Mouse (Mus musculus): Measurements from ENCODE around the gene Rbm33. TPM values are rescaled to one million over a fixed set of nuclear protein-coding genes. Genes with fewer than 3 reads are reported as not detected.
A peak's percentile ranks its signal among the peaks of the same experiment; 100 is the strongest.

The Rbm33 gene
- polyA plus RNA-seq, 1 experiment from 2014 or later = 6.8 TPM

DNA sequence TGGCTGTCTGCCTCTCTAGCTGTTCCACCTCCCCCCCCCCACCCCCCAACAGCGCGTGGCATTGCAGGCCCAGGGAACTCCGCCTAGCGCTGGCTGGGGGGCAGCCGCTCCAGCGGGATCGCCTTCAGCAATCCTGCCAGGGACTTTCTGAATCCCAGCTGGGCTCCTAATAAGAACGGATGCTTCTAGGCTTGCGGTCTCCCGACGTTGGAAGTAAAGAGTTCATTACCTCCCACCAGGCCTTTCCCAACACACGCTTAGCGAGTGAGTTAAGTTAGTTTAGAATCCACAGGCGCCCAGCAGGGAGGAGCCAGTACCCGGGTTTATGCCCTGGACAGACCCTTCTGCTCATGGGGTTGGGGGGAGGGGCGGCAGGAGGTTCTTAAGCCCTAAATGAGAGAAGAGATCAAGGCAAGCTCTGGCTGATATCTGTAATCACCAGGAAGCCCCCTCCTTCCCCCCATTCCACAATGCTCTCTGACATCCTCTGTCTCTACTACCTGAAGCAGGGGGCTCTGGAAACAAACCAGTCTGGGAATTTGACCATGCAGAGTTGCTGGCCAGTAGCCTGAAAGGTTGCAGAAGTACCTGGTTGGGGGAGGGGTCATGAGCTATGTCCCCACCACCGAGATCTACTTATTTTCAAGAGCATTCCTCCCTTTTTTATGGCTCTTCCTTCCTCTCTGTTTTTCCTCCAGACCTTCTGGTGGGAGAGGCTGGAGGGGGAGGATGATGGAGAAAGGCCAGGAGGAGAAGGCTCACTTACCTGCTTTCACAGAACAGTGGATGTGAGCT, 143.8 kb downstream of the Rbm33 start:
- Histone ChIP-seq H3K4me1 (ENCODE audit: control insufficient read depth, insufficient read depth, low read length) (peaks cover 23% of the 10 kb centered on the region), H3K36me3 (ENCODE audit: control insufficient read depth, insufficient read depth, low read length) (no peaks in the 10 kb centered on the region), H3K4me2 (ENCODE audit: low read depth, low read length) (peak overlapping the region; percentile 52), H3K27ac (ENCODE audit: low read length) (peak overlapping the region; percentile 14; the same call in 1 of the 2 replicates), H3K4me3 (replicated peaks; ENCODE audit: low read length) (0 out of 2 replicates have a peak overlapping the region, but pooled peaks have one; percentile 0), H3K9me3 (replicated peaks; ENCODE audit: control insufficient read depth, low read length) (no peaks in the 10 kb centered on the region), H3K27me3 (ENCODE audit: control insufficient read depth, insufficient read depth, low read length) (peaks cover 93% of the 10 kb centered on the region), H3K9ac (ENCODE audit: low read length) (no peak overlapping the region)
- 4% methylated on average over 17 of the region's 17 CpGs for WGBS
- no peak for ATAC-seq (ENCODE audit: insufficient read depth, low FRiP score)

GRCm38 (mm10) chr5:28461376-28461775, 144.5 kb downstream of the Rbm33 start:
- Histone ChIP-seq H3K36me3 (ENCODE audit: control insufficient read depth, insufficient read depth, low read length) (no peaks in the 10 kb centered on the region), H3K27me3 (ENCODE audit: control insufficient read depth, insufficient read depth, low read length) (peaks cover 93% of the 10 kb centered on the region), H3K4me3 (replicated peaks; ENCODE audit: low read length) (0 out of 2 replicates have a peak overlapping the region, but pooled peaks have one; percentile 0), H3K9ac (ENCODE audit: low read length) (0 out of 2 replicates have a peak overlapping the region, but pooled peaks have one; percentile 18), H3K4me2 (ENCODE audit: low read depth, low read length) (peak overlapping the region; percentile 27; the same call in 1 of the 2 replicates), H3K27ac (ENCODE audit: low read length) (0 out of 2 replicates have a peak overlapping the region, but pooled peaks have one; percentile 1), H3K9me3 (replicated peaks; ENCODE audit: control insufficient read depth, low read length) (no peaks in the 10 kb centered on the region), H3K4me1 (ENCODE audit: control insufficient read depth, insufficient read depth, low read length) (peaks cover 23% of the 10 kb centered on the region)
- no peak for ATAC-seq (ENCODE audit: insufficient read depth, low FRiP score)
- WGBS = 18% methylated on average over 11 of the region's 11 CpGs

DNA sequence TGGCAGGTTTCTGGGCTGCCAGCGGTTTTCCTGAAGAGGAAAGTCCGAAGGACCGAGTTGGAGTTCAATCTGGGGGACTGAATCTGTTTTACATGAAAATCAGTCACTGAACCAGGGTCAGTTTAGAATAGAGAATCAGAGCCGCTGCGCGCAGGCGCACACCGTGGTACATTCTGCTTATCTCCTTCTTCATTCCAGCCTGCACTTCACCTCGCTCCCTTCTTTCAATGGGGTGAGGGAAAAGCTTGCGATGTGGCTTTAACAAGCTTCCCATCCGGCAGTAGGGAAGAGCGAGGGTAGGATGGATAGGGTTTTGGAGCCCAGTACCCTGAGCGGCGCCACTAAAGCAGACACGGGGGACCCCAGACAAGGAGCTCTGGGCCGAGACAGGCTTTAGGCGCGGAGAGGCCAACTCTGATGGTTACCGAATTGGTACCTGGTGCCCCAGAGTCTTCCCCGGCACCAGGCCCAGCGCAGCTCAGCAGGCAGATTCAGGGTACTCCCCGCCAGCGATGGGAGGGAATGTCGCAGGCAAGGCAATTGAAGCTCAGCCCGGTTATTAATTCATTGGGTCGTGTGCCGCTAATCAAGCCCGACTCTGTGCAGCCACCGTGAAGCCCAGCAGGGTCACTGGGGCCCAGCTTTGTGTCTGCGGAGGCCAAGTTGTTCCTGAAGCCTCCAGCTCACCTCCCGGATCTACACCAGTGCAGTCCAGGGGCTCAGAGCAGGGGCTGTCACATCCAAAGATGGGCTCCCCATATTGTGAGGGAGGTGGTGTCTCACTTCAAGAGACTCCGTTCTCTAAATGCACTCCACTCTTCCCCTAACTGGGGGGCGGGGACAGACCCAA, 146.0 kb downstream of the Rbm33 start:
- H3K27me3 ChIP-seq (ENCODE audit: control insufficient read depth, insufficient read depth, low read length) = peaks cover 97% of the 10 kb centered on the region
- peak overlapping the region; percentile 88 for H3K27ac ChIP-seq (ENCODE audit: low read length)
- peak overlapping the region; percentile 66 for H3K4me2 ChIP-seq (ENCODE audit: low read depth, low read length)
- H3K36me3 ChIP-seq (ENCODE audit: control insufficient read depth, insufficient read depth, low read length) = no peaks in the 10 kb centered on the region
- WGBS = 2% methylated on average over 33 of the region's 33 CpGs
- peaks cover 23% of the 10 kb centered on the region for H3K4me1 ChIP-seq (ENCODE audit: control insufficient read depth, insufficient read depth, low read length)
- no peaks in the 10 kb centered on the region for H3K9me3 ChIP-seq (replicated peaks; ENCODE audit: control insufficient read depth, low read length)
- H3K4me3 ChIP-seq (replicated peaks; ENCODE audit: low read length) = peak overlapping the region; percentile 57
- no peak for ATAC-seq (ENCODE audit: insufficient read depth, low FRiP score)
- H3K9ac ChIP-seq (ENCODE audit: low read length) = peak overlapping the region; percentile 77

DNA sequence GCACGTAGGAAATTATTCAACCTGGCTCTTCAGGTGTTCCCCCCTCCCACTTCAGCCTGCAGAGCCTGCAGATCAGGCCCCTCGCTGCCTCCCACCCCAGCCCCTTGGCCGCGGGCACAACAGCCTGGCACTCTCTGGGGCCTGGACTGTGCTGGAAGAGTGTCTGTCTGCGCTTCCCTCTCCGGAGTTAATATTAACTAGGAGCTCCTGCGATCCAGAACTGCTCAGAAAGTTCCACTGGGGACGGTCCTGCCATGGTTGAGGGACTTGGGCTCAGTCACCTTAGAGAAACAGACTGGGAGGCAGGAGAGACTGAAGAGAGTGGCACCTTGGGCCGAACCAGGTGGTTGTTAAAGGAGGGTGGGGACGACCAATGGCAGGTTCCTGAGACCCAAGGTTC, 146.7 kb downstream of the Rbm33 start:
- no peaks in the 10 kb centered on the region for H3K9me3 ChIP-seq (replicated peaks; ENCODE audit: control insufficient read depth, low read length)
- H3K27me3 ChIP-seq (ENCODE audit: control insufficient read depth, insufficient read depth, low read length) = peaks cover 96% of the 10 kb centered on the region
- peak overlapping the region; percentile 57 for H3K4me3 ChIP-seq (replicated peaks; ENCODE audit: low read length)
- WGBS = 2% methylated on average over 10 of the region's 10 CpGs
- peak overlapping the region; percentile 66 for H3K4me2 ChIP-seq (ENCODE audit: low read depth, low read length)
- H3K36me3 ChIP-seq (ENCODE audit: control insufficient read depth, insufficient read depth, low read length) = no peaks in the 10 kb centered on the region
- peaks cover 23% of the 10 kb centered on the region for H3K4me1 ChIP-seq (ENCODE audit: control insufficient read depth, insufficient read depth, low read length)
- ATAC-seq (ENCODE audit: insufficient read depth, low FRiP score) = 0 out of 2 replicates have a peak, but pooled peaks have one; percentile 12
- H3K27ac ChIP-seq (ENCODE audit: low read length) = peak overlapping the region; percentile 88
- peak overlapping the region; percentile 77 for H3K9ac ChIP-seq (ENCODE audit: low read length)

GRCm38 (mm10) chr5:28464361-28465098, 147.6 kb downstream of the Rbm33 start:
- Histone ChIP-seq H3K4me1 (ENCODE audit: control insufficient read depth, insufficient read depth, low read length) (peaks cover 16% of the 10 kb centered on the region), H3K27me3 (ENCODE audit: control insufficient read depth, insufficient read depth, low read length) (peaks cover 88% of the 10 kb centered on the region)

DNA sequence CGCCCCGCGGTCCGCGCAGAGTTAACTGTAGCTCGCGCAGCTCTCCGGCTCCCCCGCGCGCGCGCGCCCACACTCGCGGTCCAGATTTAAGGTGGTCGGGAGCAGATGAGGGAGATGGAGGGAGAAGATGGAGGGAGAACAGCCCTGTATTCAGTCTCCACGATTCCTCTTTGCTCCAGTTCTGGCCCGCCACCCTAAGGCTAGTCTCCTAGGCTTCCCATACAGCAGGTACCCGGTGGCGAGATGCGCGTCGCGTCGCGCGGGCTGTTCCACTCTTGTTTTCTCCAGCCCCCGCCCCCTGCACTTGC, 148.1 kb downstream of the Rbm33 start:
- ATAC-seq (ENCODE audit: insufficient read depth, low FRiP score) = no peak
- Histone ChIP-seq H3K9me3 (replicated peaks; ENCODE audit: control insufficient read depth, low read length) (no peaks in the 10 kb centered on the region), H3K9ac (ENCODE audit: low read length) (peak overlapping the region; percentile 77), H3K36me3 (ENCODE audit: control insufficient read depth, insufficient read depth, low read length) (no peaks in the 10 kb centered on the region), H3K4me3 (replicated peaks; ENCODE audit: low read length) (peak overlapping the region; percentile 57), H3K27me3 (ENCODE audit: control insufficient read depth, insufficient read depth, low read length) (peaks cover 83% of the 10 kb centered on the region), H3K4me1 (ENCODE audit: control insufficient read depth, insufficient read depth, low read length) (peaks cover 10% of the 10 kb centered on the region), H3K4me2 (ENCODE audit: low read depth, low read length) (peak overlapping the region; percentile 66), H3K27ac (ENCODE audit: low read length) (peak overlapping the region; percentile 88)
- WGBS = under 1% methylated on average over 29 of the region's 29 CpGs

More at GRCm38 (mm10) chr5:28464361-28465098, 147.6 kb downstream of the Rbm33 start:
- Histone ChIP-seq H3K9ac (ENCODE audit: low read length) (peak overlapping the region; percentile 77), H3K4me3 (replicated peaks; ENCODE audit: low read length) (peak overlapping the region; percentile 57), H3K27ac (ENCODE audit: low read length) (peak overlapping the region; percentile 88), H3K36me3 (ENCODE audit: control insufficient read depth, insufficient read depth, low read length) (no peaks in the 10 kb centered on the region), H3K9me3 (replicated peaks; ENCODE audit: control insufficient read depth, low read length) (no peaks in the 10 kb centered on the region), H3K4me2 (ENCODE audit: low read depth, low read length) (peak overlapping the region; percentile 66)
- WGBS = under 1% methylated on average over 76 of the region's 76 CpGs
- ATAC-seq (ENCODE audit: insufficient read depth, low FRiP score) = 0 out of 2 replicates have a peak, but pooled peaks have one; percentile 17

DNA sequence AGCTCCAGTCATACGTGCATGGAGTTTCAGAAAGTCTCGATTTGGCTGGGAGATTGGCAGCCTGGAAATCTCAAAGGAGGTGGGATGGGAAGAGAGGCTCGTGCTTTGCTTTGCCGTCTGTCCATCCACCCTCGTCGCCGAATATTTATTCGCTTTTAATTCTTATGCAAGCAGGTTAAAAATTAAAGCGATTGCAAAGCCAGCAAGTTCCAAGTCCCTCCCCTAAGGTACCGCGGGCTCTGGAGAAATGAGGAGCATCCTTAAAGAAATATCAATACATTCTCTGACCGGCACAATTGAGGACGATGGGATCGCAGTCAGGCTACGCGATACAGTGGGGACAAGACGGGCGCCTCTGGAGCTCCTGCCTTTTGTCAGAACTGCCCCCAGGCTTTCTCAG, 148.6 kb downstream of the Rbm33 start:
- H3K9me3 ChIP-seq (replicated peaks; ENCODE audit: control insufficient read depth, low read length) = no peaks in the 10 kb centered on the region
- H3K27ac ChIP-seq (ENCODE audit: low read length) = peak overlapping the region; percentile 88
- peak overlapping the region; percentile 66 for H3K4me2 ChIP-seq (ENCODE audit: low read depth, low read length)
- ATAC-seq (ENCODE audit: insufficient read depth, low FRiP score) = no peak
- peak overlapping the region; percentile 57 for H3K4me3 ChIP-seq (replicated peaks; ENCODE audit: low read length)
- H3K27me3 ChIP-seq (ENCODE audit: control insufficient read depth, insufficient read depth, low read length) = peaks cover 78% of the 10 kb centered on the region
- whole genome bisulfite sequencing = under 1% methylated on average over 18 of the region's 18 CpGs
- H3K4me1 ChIP-seq (ENCODE audit: control insufficient read depth, insufficient read depth, low read length) = peaks cover 6% of the 10 kb centered on the region
- H3K36me3 ChIP-seq (ENCODE audit: control insufficient read depth, insufficient read depth, low read length) = no peaks in the 10 kb centered on the region
- H3K9ac ChIP-seq (ENCODE audit: low read length) = peak overlapping the region; percentile 77

- H3K4me1 ChIP-seq (ENCODE audit: control insufficient read depth, insufficient read depth, low read length) = peaks cover 5% of the 10 kb centered on the region
- peak overlapping the region; percentile 77 for H3K9ac ChIP-seq (ENCODE audit: low read length)
- under 1% methylated on average over 15 of the region's 15 CpGs for WGBS
These were observed 149.4 kb downstream of the Rbm33 start for GRCm38 (mm10) chr5:28466351-28466750.

More at GRCm38 (mm10) chr5:28466351-28466750, 149.4 kb downstream of the Rbm33 start:
- Histone ChIP-seq H3K4me2 (ENCODE audit: low read depth, low read length) (peak overlapping the region; percentile 66), H3K36me3 (ENCODE audit: control insufficient read depth, insufficient read depth, low read length) (no peaks in the 10 kb centered on the region), H3K27ac (ENCODE audit: low read length) (peak overlapping the region; percentile 88), H3K9me3 (replicated peaks; ENCODE audit: control insufficient read depth, low read length) (no peaks in the 10 kb centered on the region), H3K27me3 (ENCODE audit: control insufficient read depth, insufficient read depth, low read length) (peaks cover 70% of the 10 kb centered on the region), H3K4me3 (replicated peaks; ENCODE audit: low read length) (peak overlapping the region; percentile 57)
- no peak for ATAC-seq (ENCODE audit: insufficient read depth, low FRiP score)
